Mouse (Mus musculus): Measurements from ENCODE around the gene Pfdn5. TPM values are rescaled to one million over a fixed set of nuclear protein-coding genes. Genes with fewer than 3 reads are reported as not detected.
A peak's percentile ranks its signal among the peaks of the same experiment; 100 is the strongest.
"Not testable (repeated sequence)": the region's sequence is repeated elsewhere in the genome, so short reads cannot be mapped to it uniquely, and the experiment has no call there.

The Pfdn5 gene
- polyA plus RNA-seq, 1 experiment from 2014 or later: 368 TPM

GRCm38 (mm10) chr15:102308717-102309116 is 17.2 kb upstream of the Pfdn5 start:
- 89% methylated on average over 9 of the region's 9 CpGs for WGBS
- Histone ChIP-seq H3K4me1 (replicated peaks) (no peaks in the 10 kb centered on the region), H3K36me3 (peaks cover 96% of the 10 kb centered on the region), H3K9me3 (no peaks in the 10 kb centered on the region), H3K4me3 (no peak overlapping the region), H3K27ac (no peak overlapping the region), H3K27me3 (ENCODE audit: insufficient read depth, poor library complexity, severe bottlenecking) (no peaks in the 10 kb centered on the region)
- DNase-seq (ENCODE audit: low spot score): no peak

- DNase-seq (ENCODE audit: low spot score): no peak
- H3K4me3 ChIP-seq: no peak overlapping the region
- no peaks in the 10 kb centered on the region for H3K4me1 ChIP-seq (replicated peaks)
- no peak overlapping the region for H3K27ac ChIP-seq
- peaks cover 96% of the 10 kb centered on the region for H3K36me3 ChIP-seq
- 83% methylated on average over 10 of the region's 10 CpGs for WGBS
- H3K27me3 ChIP-seq (ENCODE audit: insufficient read depth, poor library complexity, severe bottlenecking): no peaks in the 10 kb centered on the region
- no peaks in the 10 kb centered on the region for H3K9me3 ChIP-seq
Observed at GRCm38 (mm10) chr15:102310074-102310845, 15.7 kb upstream of the Pfdn5 start.

DNA sequence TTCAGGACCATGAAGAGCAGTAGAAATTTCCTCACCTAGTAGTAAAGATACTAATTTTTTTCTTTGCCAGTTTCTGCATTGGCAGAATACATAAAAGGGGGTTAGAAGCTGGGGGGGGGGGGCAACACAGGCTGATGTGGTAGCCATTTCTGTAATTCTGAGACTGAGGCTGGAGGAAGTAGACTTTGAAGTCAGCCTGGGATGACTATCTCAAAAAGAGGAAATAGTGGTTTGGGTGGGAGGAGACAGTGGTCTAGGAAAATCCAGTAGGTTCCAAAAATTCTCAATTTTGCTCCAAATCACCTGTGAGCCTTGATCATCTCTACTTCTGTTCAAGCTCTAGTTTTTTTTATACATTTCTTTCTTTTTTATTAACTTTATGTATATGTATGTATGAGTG is 14.4 kb upstream of the Pfdn5 start:
- H3K27me3 ChIP-seq (ENCODE audit: insufficient read depth, poor library complexity, severe bottlenecking): no peaks in the 10 kb centered on the region
- H3K4me3 ChIP-seq: no peak overlapping the region
- no peaks in the 10 kb centered on the region for H3K9me3 ChIP-seq
- DNase-seq (ENCODE audit: low spot score): no peak
- H3K36me3 ChIP-seq: peaks cover 96% of the 10 kb centered on the region
- no peaks in the 10 kb centered on the region for H3K4me1 ChIP-seq (replicated peaks)
- H3K27ac ChIP-seq: no peak overlapping the region

DNA sequence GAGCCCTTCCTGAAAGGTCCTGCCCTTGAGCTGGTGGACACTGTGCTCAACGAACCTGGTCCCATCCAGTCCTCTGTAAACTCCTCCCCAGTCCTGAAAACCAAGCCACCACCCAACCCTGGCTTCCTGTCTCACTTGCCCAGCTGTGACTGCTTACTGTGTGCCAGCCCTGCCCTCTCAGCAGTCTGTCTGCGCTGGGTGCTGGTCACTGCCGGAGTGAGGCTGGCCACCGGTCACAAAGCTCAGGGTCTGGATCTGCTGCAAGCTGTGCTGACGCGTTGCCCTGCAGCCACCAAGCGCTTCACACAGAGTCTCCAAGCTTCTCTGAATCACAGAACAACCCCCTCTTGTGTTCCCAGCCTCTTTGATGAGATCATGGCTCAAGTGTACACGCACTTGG is 10.6 kb upstream of the Pfdn5 start:
- H3K9me3 ChIP-seq: no peaks in the 10 kb centered on the region
- no peaks in the 10 kb centered on the region for H3K4me1 ChIP-seq (replicated peaks)
- DNase-seq (ENCODE audit: low spot score): no peak
- H3K36me3 ChIP-seq: peaks cover 94% of the 10 kb centered on the region
- no peaks in the 10 kb centered on the region for H3K27me3 ChIP-seq (ENCODE audit: insufficient read depth, poor library complexity, severe bottlenecking)
- H3K27ac ChIP-seq: no peak overlapping the region
- 90% methylated on average over 8 of the region's 8 CpGs for WGBS
- no peak overlapping the region for H3K4me3 ChIP-seq

DNA sequence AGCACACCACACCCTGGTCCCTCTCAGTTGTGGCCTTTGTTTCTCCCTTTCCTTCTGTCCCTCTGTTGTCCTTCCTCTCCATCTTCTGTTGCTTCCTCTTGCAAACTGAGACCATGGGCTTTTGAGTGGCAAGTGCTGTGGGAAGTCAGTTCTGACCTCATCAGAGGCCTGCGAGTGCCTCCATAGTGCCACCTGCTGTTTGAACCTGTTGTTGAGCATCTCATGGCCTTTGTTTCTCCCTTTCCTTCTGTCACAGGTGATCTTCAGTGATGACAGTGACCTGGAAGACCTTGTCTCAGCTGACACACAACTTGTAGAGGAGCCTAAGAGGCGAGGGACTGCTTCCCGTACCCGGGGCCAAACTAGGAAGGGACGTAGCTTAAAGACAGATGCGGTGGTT is 9.7 kb upstream of the Pfdn5 start:
- Histone ChIP-seq H3K36me3 (peaks cover 96% of the 10 kb centered on the region), H3K4me3 (no peak overlapping the region), H3K27me3 (ENCODE audit: insufficient read depth, poor library complexity, severe bottlenecking) (no peaks in the 10 kb centered on the region), H3K27ac (no peak overlapping the region), H3K9me3 (no peaks in the 10 kb centered on the region), H3K4me1 (replicated peaks) (no peaks in the 10 kb centered on the region)
- DNase-seq (ENCODE audit: low spot score): peak; percentile 43
- WGBS: 92% methylated on average over 6 of the region's 6 CpGs

DNA sequence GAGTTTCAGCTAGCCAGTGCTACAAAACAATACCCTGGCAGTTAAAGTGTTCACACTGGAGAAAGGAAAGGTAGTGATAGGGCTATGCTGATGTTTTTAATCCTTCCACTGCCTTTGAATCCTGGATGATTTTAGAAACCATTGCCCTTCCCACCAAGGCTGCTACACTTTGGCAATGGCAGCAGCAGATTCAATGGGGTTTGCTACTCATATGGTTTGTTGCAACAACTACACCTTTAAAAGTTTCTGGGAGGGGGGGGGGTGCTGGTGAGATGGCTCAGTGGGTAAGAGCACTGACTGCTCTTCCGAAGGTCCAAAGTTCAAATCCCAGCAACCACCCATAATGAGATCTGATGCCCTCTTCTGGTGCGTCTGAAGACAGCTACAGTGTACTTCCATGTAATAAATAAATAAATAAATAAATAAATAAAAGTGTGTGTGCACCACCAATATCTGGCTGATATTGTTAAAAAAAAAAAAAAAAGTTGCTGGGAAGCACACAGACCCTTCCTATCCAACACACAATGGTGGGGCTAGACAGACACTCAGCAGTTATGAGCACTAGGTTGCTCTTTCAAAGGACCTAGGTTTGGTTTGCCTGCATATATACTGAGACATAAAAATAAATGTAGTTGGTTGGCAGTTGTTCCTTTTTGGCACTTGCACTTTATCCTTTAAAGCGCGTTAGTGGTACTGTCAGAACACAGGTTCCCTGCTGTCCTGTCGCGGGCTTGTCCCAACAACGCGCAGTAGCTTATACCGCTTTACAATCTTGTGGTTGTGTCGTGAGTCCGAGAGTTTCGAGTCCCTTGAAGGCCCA is 1.1 kb upstream of the Pfdn5 start:
- WGBS: 78% methylated on average over 12 of the region's 12 CpGs
- Histone ChIP-seq H3K4me1 (replicated peaks) (peaks cover 13% of the 10 kb centered on the region), H3K4me3 (peak overlapping the region; percentile 34), H3K27me3 (ENCODE audit: insufficient read depth, poor library complexity, severe bottlenecking) (no peaks in the 10 kb centered on the region), H3K9me3 (no peaks in the 10 kb centered on the region), H3K36me3 (peaks cover 69% of the 10 kb centered on the region), H3K27ac (peak overlapping the region; percentile 45; the same call in 1 of the 2 replicates)
- DNase-seq (ENCODE audit: low spot score): no peak

GRCm38 (mm10) chr15:102326892-102327291 is 976 bp downstream of the Pfdn5 start:
- Histone ChIP-seq H3K27me3 (ENCODE audit: insufficient read depth, poor library complexity, severe bottlenecking) (no peaks in the 10 kb centered on the region), H3K4me3 (peak overlapping the region; percentile 85), H3K36me3 (peaks cover 64% of the 10 kb centered on the region), H3K9me3 (no peaks in the 10 kb centered on the region), H3K27ac (peak overlapping the region; percentile 92), H3K4me1 (replicated peaks) (peaks cover 22% of the 10 kb centered on the region)
- no peak for DNase-seq (ENCODE audit: low spot score)
- 75% methylated on average over 8 of the region's 8 CpGs for WGBS

GRCm38 (mm10) chr15:102331610-102332015 is 5.7 kb downstream of the Pfdn5 start, which contains the start of gene Myg1:
Gene Myg1, plus strand, starts transcription at chr15:102331709.
- Histone ChIP-seq H3K4me3 (peak within 1 kb of the TSS; percentile 89), H3K27me3 (ENCODE audit: insufficient read depth, poor library complexity, severe bottlenecking) (no peaks in the 10 kb centered on the region), H3K4me1 (replicated peaks) (peaks cover 34% of the 10 kb centered on the region), H3K36me3 (peaks cover 82% of the 10 kb centered on the region), H3K27ac (peak within 1 kb of the TSS; percentile 86), H3K9me3 (no peaks in the 10 kb centered on the region)
- WGBS: under 1% methylated on average over 30 of the region's 30 CpGs
- peak; percentile 86 for DNase-seq (ENCODE audit: low spot score)

GRCm38 (mm10) chr15:102335254-102335653 is 9.3 kb downstream of the Pfdn5 start:
- 90% methylated on average over 8 of the region's 8 CpGs for WGBS
- Histone ChIP-seq H3K4me3 (no peak overlapping the region), H3K27me3 (ENCODE audit: insufficient read depth, poor library complexity, severe bottlenecking) (no peaks in the 10 kb centered on the region), H3K4me1 (replicated peaks) (peaks cover 26% of the 10 kb centered on the region), H3K36me3 (peaks cover 92% of the 10 kb centered on the region), H3K9me3 (no peaks in the 10 kb centered on the region), H3K27ac (no peak overlapping the region)
- no peak for DNase-seq (ENCODE audit: low spot score)

- WGBS: 92% methylated on average over 5 of the region's 5 CpGs
- peaks cover 90% of the 10 kb centered on the region for H3K36me3 ChIP-seq
- H3K27ac ChIP-seq; H3K9me3 ChIP-seq; H3K4me3 ChIP-seq; H3K27me3 ChIP-seq (ENCODE audit: insufficient read depth, poor library complexity, severe bottlenecking): not testable (repeated sequence)
- peaks cover 26% of the 10 kb centered on the region for H3K4me1 ChIP-seq (replicated peaks)
- peak; percentile 37 for DNase-seq (ENCODE audit: low spot score)
Observed at GRCm38 (mm10) chr15:102335925-102336324, 10.0 kb downstream of the Pfdn5 start.

- DNase-seq (ENCODE audit: low spot score): no peak
- Histone ChIP-seq H3K4me1 (replicated peaks) (peaks cover 16% of the 10 kb centered on the region), H3K4me3 (no peak overlapping the region), H3K36me3 (peaks cover 90% of the 10 kb centered on the region), H3K27ac (no peak overlapping the region), H3K27me3 (ENCODE audit: insufficient read depth, poor library complexity, severe bottlenecking) (no peaks in the 10 kb centered on the region), H3K9me3 (no peaks in the 10 kb centered on the region)
- 91% methylated on average over 4 of the region's 4 CpGs for WGBS
Observed at GRCm38 (mm10) chr15:102336946-102337345, 11.0 kb downstream of the Pfdn5 start.

DNA sequence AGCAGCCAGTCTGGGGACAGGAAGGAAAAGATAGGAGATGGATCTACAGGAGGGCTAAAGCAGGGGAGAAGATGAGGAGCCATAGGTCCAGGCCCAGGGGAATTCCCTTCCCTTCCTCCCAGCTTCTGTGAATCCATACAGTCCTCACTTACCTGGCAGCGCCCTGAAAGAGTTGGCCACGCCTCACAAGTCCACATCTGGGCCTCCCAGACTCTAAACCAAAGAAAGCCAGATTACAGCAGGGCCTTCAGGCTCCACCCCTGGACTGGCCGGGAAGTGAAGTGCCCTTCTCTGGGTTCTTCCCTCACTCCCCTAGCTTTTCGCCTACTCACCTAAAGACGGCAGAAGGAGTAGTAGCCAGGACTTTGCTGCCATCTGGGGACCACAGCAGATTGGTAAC is 13.7 kb downstream of the Pfdn5 start:
- Histone ChIP-seq H3K4me3 (no peak overlapping the region), H3K9me3 (no peaks in the 10 kb centered on the region), H3K27me3 (ENCODE audit: insufficient read depth, poor library complexity, severe bottlenecking) (no peaks in the 10 kb centered on the region), H3K36me3 (peaks cover 90% of the 10 kb centered on the region), H3K4me1 (replicated peaks) (no peaks in the 10 kb centered on the region), H3K27ac (no peak overlapping the region)
- 84% methylated on average over 5 of the region's 5 CpGs for WGBS
- DNase-seq (ENCODE audit: low spot score): no peak

- Histone ChIP-seq H3K27me3 (ENCODE audit: insufficient read depth, poor library complexity, severe bottlenecking) (no peaks in the 10 kb centered on the region), H3K36me3 (peaks cover 91% of the 10 kb centered on the region)
- WGBS: 11% methylated on average over 1 of the region's 1 CpGs
Observed at GRCm38 (mm10) chr15:102341580-102341979, 15.7 kb downstream of the Pfdn5 start.

More at GRCm38 (mm10) chr15:102341580-102341979, 15.7 kb downstream of the Pfdn5 start:
- Histone ChIP-seq H3K4me3 (no peak overlapping the region), H3K4me1 (replicated peaks) (no peaks in the 10 kb centered on the region), H3K27ac (no peak overlapping the region), H3K9me3 (no peaks in the 10 kb centered on the region)
- DNase-seq (ENCODE audit: low spot score): peak; percentile 46

Measured in hindbrain, embryonic 10.5 days (tissue).